Mouse (Mus musculus) heart, embryonic 16.5 days (tissue): ENCODE results near the gene Spz1. TPM values are rescaled to one million over a fixed set of nuclear protein-coding genes. Genes with fewer than 3 reads are reported as not detected.

Source experiments
- ATAC-seq: fragments of 200-750 bp; cut with Nextera tagmentation; replicated peaks from 2 replicates; pipeline ENCODE4 v1.8.0; 2017; ENCODE audit warnings: moderate number of reproducible peaks; ENCODE audit not compliant: insufficient read depth, low FRiP score; ENCODE audit errors: extremely low read depth
- H3K27ac ChIP-seq: fragments of 300-500 bp; sonication (generic); 2 replicates; pipeline ENCODE4 v1.5.1; 2014; ENCODE audit warnings: mild to moderate bottlenecking, low read length, control low read depth, moderate library complexity
- H3K27me3 ChIP-seq: fragments of 300-500 bp; sonication (generic); 2 replicates; pipeline ENCODE4 v1.6.1; 2014; ENCODE audit warnings: low read length, mixed read lengths; ENCODE audit not compliant: control insufficient read depth, insufficient read depth
- H3K36me3 ChIP-seq: fragments of 300-500 bp; sonication (generic); 2 replicates; pipeline ENCODE4 v1.6.1; 2014; ENCODE audit not compliant: control insufficient read depth, insufficient read depth
- H3K4me1 ChIP-seq: fragments of 300-500 bp; sonication (generic); 2 replicates; pipeline ENCODE4 v1.6.1; 2014; ENCODE audit warnings: low read length, mixed read lengths; ENCODE audit not compliant: control insufficient read depth, insufficient read depth
- H3K4me2 ChIP-seq: fragments of 300-500 bp; sonication (generic); 2 replicates; pipeline ENCODE4 v1.6.1; 2014; ENCODE audit warnings: low read depth, mild to moderate bottlenecking, control low read depth, low read length
- H3K4me3 ChIP-seq: fragments of 300-500 bp; sonication (generic); 2 replicates; pipeline ENCODE4 v1.5.1; 2014; ENCODE audit warnings: mild to moderate bottlenecking, control low read depth, low read length
- H3K9ac ChIP-seq: fragments of 300-500 bp; sonication (generic); 2 replicates; pipeline ENCODE4 v1.6.1; 2014; ENCODE audit warnings: low read length, control low read depth
- H3K9me3 ChIP-seq: fragments of 300-500 bp; sonication (generic); replicated peaks from 2 replicates; pipeline ENCODE4 v1.6.1; 2016; ENCODE audit warnings: low read length; ENCODE audit not compliant: control insufficient read depth
- WGBS: fragments of 180-500 bp; shearing (Covaris S2); extraction: QIAGEN DNeasy Blood & Tissue Kit; methylation state at CpG from one replicate; pipeline ENCODE4 v1.1.7; 2014; 5-methylcytosine and 5-hydroxymethylcytosine counted together
- polyA plus RNA-seq: library from polyadenylated mRNA; unstranded; fragments of >200 nt; fragmentation: Nextera tagmentation; extraction: Ambion mirVana; gene quantifications from 2 replicates; pipeline ENCODE4 v1.2.1, GENCODE M21; 2015

Spz1 gene
- polyA plus RNA-seq, 1 experiment from 2014 or later, result not detected

GRCm38 (mm10) chr13:92588704-92589103, 12.7 kb upstream of the Spz1 start:
- H3K4me3 ChIP-seq, result no peak overlapping the region
- 66% methylated on average over 3 of the region's 3 CpGs for WGBS
- no peaks in the 10 kb centered on the region for H3K36me3 ChIP-seq
- no peak overlapping the region for H3K9ac ChIP-seq
- H3K4me1 ChIP-seq, result peaks cover 11% of the 10 kb centered on the region
- H3K9me3 ChIP-seq, result no peaks in the 10 kb centered on the region
- H3K4me2 ChIP-seq, result no peak overlapping the region
- H3K27ac ChIP-seq, result no peak overlapping the region
- ATAC-seq, result no peak
- no peaks in the 10 kb centered on the region for H3K27me3 ChIP-seq

DNA sequence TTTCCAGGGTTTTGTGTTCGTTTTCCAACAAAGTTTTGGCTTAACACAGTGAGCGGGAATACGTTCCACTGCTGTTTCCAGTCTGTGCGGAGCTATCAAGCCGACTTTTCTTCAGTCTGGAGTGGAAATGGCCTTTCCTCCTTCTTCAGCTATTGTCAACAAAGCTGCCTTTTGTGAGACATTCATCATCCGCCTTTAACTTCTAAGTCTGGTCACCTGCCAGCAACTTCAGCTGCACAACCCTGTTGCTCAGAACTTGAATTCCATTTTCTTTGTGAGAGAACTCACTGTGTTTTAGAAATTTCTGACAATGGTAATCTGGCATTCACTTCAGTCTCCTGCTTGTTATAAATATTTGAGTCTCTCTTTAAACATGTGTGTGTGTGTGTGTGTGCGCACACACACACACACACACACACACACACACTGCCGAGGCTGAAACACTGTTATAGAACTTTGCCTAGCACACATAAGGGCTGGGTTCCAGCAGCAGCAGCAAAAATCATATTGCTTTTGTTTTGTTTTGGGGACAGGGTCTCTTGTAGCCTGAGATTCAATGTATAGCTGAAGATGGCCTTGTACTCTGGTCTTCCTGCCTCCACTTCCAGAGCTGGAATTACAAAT, 8.2 kb upstream of the Spz1 start:
- Histone ChIP-seq H3K9ac (no peak overlapping the region), H3K27ac (0 out of 2 replicates have a peak overlapping the region, but pooled peaks have one; percentile 5)
- 55% methylated on average over 8 of the region's 8 CpGs for WGBS

GRCm38 (mm10) chr13:92580220-92581043, 4.5 kb upstream of the Spz1 start:
- Histone ChIP-seq H3K36me3 (no peaks in the 10 kb centered on the region), H3K4me2 (peak overlapping the region; percentile 46; the same call in 1 of the 2 replicates), H3K9me3 (no peaks in the 10 kb centered on the region), H3K4me1 (peaks cover 6% of the 10 kb centered on the region), H3K27me3 (no peaks in the 10 kb centered on the region), H3K4me3 (no peak overlapping the region), H3K27ac (peak overlapping the region; percentile 67), H3K9ac (0 out of 2 replicates have a peak overlapping the region, but pooled peaks have one; percentile 50)
- ATAC-seq, result peak; percentile 58
- WGBS, result 22% methylated on average over 10 of the region's 10 CpGs

More for the DNA sequence above, 8.2 kb upstream of the Spz1 start:
- H3K36me3 ChIP-seq, result no peaks in the 10 kb centered on the region
- ATAC-seq, result no peak
- H3K27me3 ChIP-seq, result no peaks in the 10 kb centered on the region
- no peak overlapping the region for H3K4me3 ChIP-seq
- H3K4me1 ChIP-seq, result peaks cover 7% of the 10 kb centered on the region
- no peaks in the 10 kb centered on the region for H3K9me3 ChIP-seq
- no peak overlapping the region for H3K4me2 ChIP-seq

- H3K27me3 ChIP-seq, result no peaks in the 10 kb centered on the region
- H3K9ac ChIP-seq, result no peak overlapping the region
- H3K27ac ChIP-seq, result no peak overlapping the region
- 72% methylated on average over 4 of the region's 4 CpGs for WGBS
- H3K4me1 ChIP-seq, result peaks cover 6% of the 10 kb centered on the region
- ATAC-seq, result no peak
- no peak overlapping the region for H3K4me2 ChIP-seq
- H3K9me3 ChIP-seq, result no peaks in the 10 kb centered on the region
- no peaks in the 10 kb centered on the region for H3K36me3 ChIP-seq
- H3K4me3 ChIP-seq, result no peak overlapping the region
Observed at GRCm38 (mm10) chr13:92578210-92578609, 2.2 kb upstream of the Spz1 start.

DNA sequence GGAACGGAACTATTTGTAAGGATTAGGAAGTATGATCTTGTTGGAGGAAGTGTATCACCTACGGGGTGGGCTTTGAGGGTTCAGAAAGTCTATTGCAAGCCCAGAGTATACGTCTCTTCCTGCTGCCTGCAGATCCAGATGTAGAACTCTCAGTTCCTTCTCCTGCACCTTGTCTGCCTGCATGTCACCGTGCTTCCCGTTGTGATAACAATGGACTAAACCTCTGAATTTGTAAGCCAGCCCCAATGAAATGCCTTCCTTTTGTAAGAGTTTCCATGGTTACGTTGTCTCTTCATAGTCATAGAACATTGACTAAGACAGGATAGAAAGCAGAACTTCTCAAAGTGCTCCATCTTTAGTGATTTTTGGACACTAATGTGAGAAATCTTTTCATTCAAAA, 716 bp upstream of the Spz1 start:
- Histone ChIP-seq H3K4me3 (no peak overlapping the region), H3K4me2 (no peak overlapping the region), H3K9ac (no peak overlapping the region), H3K36me3 (no peaks in the 10 kb centered on the region), H3K27me3 (no peaks in the 10 kb centered on the region), H3K4me1 (peaks cover 6% of the 10 kb centered on the region), H3K27ac (no peak overlapping the region), H3K9me3 (no peaks in the 10 kb centered on the region)
- no peak for ATAC-seq
- WGBS, result 58% methylated on average over 6 of the region's 6 CpGs

DNA sequence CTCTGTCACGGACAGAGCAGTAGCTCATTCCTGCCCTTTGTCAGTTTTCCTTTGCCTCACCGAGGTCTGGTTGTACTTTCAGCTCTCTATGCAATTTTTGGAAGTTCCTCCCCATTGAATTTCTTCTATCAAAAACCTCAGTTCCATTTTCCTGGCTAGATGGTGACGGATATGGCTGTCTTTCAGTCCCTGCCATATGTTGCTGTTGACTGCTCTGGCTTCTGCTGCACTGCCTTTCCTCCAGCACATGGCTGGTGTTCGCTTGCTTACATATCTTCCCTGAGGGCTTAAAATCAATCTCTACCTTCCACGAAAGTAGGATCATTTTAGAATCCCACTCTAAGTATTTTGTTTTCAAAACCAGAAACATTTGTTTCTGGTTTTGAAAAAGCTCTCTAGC, 16.5 kb downstream of the Spz1 start:
- peaks cover 3% of the 10 kb centered on the region; the same call in 1 of the 2 replicates for H3K4me1 ChIP-seq
- H3K9me3 ChIP-seq, result no peaks in the 10 kb centered on the region
- 66% methylated on average over 5 of the region's 5 CpGs for WGBS
- no peak overlapping the region for H3K27ac ChIP-seq
- no peaks in the 10 kb centered on the region for H3K36me3 ChIP-seq
- no peaks in the 10 kb centered on the region for H3K27me3 ChIP-seq
- no peak overlapping the region for H3K9ac ChIP-seq
- no peak overlapping the region for H3K4me2 ChIP-seq
- no peak overlapping the region for H3K4me3 ChIP-seq
- ATAC-seq, result no peak

GRCm38 (mm10) chr13:92557229-92557628, 18.7 kb downstream of the Spz1 start:
- H3K9me3 ChIP-seq, result no peaks in the 10 kb centered on the region
- WGBS, result 64% methylated on average over 2 of the region's 2 CpGs
- H3K9ac ChIP-seq, result no peak overlapping the region
- H3K27ac ChIP-seq, result no peak overlapping the region
- H3K27me3 ChIP-seq, result no peaks in the 10 kb centered on the region
- no peak overlapping the region for H3K4me3 ChIP-seq
- H3K4me1 ChIP-seq, result peaks cover 3% of the 10 kb centered on the region; the same call in 1 of the 2 replicates
- no peaks in the 10 kb centered on the region for H3K36me3 ChIP-seq
- no peak for ATAC-seq
- H3K4me2 ChIP-seq, result no peak overlapping the region

DNA sequence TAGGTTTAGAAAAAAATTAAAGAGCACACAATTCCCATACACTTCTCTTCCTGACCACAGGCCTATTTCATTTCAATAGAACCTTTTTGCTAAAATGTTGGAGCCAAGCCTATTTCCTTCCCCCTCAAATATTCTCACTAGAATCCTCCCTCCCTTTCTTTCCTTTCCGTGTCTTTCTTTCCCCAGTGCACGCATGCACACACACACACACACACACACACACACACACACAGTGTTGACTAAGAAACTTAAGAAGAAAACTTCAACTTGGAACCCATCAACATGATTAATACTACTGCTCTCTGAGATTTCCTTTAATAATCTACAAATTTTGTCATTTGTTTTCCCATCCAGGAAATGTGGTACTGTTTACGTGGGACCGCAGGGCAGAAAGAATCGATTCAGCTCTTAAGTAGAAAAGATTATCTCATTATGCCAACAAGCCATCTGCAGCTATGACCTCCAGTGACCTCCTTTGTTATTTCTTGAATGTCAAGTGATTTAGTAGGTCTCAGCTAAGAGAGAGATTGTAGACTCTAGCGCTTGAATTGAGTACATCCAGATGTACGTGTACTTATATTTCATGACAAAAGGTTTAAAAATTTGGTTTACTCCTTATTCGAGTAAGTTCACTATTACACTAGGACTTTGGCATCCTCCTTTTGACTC, 19.4 kb downstream of the Spz1 start:
- 39% methylated on average over 8 of the region's 8 CpGs for WGBS
- peaks cover 3% of the 10 kb centered on the region; the same call in 1 of the 2 replicates for H3K4me1 ChIP-seq

DNA sequence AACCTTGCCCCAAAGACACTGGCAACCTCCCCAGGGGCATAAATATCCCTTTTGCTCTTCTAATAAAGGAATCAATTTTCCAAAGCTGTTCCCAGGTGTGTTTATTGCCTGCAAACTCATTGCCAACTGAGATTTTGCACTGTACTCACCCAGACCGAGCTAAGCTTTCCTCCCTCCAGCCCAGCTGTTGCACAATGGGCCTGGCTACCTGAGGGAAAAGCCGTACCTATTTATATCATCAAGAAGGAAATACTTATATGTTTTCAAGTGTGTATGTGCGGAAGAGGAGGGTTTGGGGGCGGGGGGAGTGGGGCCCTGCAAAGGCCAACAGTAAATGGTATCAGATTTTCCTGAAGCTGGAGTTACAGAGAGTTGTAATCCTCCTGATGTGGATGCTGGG, 28.9 kb downstream of the Spz1 start:
- ATAC-seq, result no peak
- no peaks in the 10 kb centered on the region for H3K27me3 ChIP-seq
- no peak overlapping the region for H3K9ac ChIP-seq
- no peak overlapping the region for H3K27ac ChIP-seq
- no peak overlapping the region for H3K4me2 ChIP-seq
- no peaks in the 10 kb centered on the region for H3K36me3 ChIP-seq
- H3K4me1 ChIP-seq, result no peaks in the 10 kb centered on the region
- no peak overlapping the region for H3K4me3 ChIP-seq
- H3K9me3 ChIP-seq, result peaks cover 23% of the 10 kb centered on the region
- 72% methylated on average over 4 of the region's 4 CpGs for WGBS

More for the DNA sequence above, 19.4 kb downstream of the Spz1 start:
- no peak overlapping the region for H3K9ac ChIP-seq
- H3K4me3 ChIP-seq, result no peak overlapping the region
- peaks cover 4% of the 10 kb centered on the region for H3K9me3 ChIP-seq
- no peaks in the 10 kb centered on the region for H3K27me3 ChIP-seq
- H3K27ac ChIP-seq, result no peak overlapping the region
- H3K4me2 ChIP-seq, result no peak overlapping the region
- no peak for ATAC-seq
- no peaks in the 10 kb centered on the region for H3K36me3 ChIP-seq
